Mouse (Mus musculus) left cerebral cortex, postnatal 4 days (tissue): ENCODE data around the gene Sema4g. TPM values are rescaled to one million over a fixed set of nuclear protein-coding genes. Genes with fewer than 3 reads are reported as not detected.

Experiments
- DNase-seq: peaks from one replicate; pipeline ENCODE4 v3.0.0-alpha.2; 2022
- intact Hi-C: fragments of 180-260 bp; cut with DNase I; formaldehyde crosslinking; loops from one replicate; pipeline ENCODE4 v1.15.1; 2025
- total RNA-seq, 2 experiments: library from RNA; stranded (reverse); gene quantifications; 2 replicates each; pipeline ENCODE4 v1.2.3; 2021

Sema4g gene
- 100 to 1,000 TPM; 116 to 123 TPM for total RNA-seq

DNA sequence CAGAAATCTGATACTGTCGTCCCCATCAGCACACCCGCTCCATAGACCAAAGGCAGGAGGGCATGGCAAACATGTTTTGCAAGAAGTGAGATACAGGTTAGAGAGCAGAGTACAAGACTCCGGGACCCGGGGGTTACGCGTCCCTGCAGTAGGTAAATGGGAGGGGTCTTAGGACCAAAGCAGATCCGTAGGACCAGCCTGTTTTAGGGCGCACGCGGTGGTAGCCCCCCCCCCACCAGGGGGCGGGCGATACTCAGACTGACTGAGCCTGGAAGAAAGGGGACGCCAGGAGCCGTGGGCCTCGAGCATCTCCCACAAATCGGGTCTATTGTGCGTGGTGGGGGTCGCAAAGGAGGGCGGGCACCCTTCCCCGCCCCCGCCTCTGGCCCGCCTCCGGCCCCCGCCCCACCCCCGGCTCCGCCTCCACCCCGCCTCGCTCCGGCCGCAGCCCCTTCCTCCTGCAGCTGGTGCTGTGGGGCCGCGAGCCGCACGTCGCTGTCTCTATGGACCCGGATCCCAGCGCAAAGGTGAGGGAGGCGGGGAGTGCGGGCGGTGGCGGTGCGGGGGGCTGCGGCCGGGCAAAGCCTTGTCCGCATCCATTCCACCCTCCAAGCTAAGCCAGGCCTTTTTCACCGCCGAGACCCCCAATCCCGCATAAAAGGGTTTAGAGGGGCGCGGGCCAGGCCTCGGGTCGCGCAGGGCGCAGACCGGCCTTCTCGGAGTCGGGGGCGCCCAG is at the start of gene Sema4g:
Sema4g (plus strand) TSS at position 271 of the 736 bp plus-strand sequence.
- intact Hi-C loops, result loop anchor here (2.0 kb wide), 1 partner anchor 30 kb away; no protein-coding TSS in a partner anchor
- peak; percentile 66 for DNase-seq

DNA sequence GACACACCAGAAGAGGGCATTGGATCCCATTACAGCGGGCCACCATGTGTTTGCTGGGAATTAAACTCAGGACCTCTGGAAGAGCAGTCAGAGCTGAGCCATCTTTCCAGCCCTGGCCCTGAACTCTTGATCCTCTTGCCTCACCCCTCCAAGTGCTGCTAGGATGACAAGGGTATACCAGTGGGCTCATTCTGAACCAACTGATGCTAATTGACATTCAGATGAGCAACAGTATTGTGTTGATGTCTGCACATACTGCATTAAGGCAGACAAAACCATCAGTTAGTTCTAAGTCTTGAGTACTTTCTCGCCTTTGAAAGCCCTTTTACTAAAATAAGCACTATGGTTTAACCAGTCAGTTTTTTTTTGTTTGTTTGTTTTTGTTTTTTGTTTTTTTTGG is 29.3 kb upstream of the Sema4g start:
- intact Hi-C loops, result no loop called here
- no peak for DNase-seq

DNA sequence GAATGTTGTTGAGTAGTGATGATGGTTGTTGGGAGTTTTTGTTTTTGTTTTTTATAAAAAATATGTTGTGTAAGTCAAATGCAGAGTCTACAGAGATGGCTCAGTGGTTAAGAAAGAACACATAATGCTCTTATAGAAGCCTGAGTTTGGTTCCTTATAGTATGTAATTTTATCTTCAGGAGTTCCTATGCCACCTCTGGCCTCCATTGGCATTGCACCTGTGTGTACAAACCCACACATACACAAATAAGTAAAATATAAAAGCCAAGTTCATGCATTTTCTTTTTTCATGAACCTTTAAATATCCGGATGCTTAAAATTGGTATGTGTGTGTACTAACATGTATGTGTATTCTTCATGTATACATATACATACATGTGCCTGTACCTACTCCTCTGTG is 22.9 kb upstream of the Sema4g start:
- DNase-seq, result no peak
- intact Hi-C loops, result no loop called here

DNA sequence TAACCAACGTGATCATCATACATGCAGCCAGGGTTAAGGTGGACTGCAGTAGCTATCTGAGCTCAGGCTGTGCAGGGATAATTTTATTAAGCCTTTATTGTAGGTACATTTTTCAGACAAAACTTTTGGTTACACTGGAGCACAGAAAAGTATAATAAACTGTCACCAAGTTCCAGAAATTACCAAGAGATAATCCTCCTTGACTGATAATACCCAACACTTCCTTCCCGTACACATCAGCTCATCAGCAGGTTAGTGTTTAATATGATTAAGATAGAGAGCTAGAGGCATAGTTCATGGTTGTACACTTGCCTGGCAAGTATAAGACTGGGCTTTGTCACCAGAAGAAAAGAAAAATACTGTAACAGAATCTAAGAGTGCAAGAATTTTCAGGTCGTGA is 20.6 kb upstream of the Sema4g start:
- intact Hi-C loops, result no loop called here
- DNase-seq, result no peak

DNA sequence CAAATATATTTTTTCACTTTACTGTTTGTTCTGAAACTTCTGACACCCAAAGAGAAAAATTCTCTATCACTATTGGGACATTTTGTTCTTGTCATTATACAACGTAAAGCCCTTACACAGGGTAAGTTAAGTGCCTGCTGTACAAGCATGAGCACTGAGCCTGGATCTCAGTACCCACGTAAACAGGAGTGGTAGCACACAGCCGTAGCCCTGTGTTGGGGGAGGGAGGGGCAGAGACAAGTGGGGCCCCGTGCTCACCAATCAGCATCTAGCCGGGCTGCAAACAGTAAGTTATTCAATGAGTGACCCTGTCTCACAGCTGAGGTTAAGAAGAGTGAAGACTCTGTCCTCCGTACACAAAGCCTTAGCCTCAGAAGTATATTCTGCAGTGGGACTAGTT is 12.3 kb upstream of the Sema4g start:
- no peak for DNase-seq
- intact Hi-C loops, result no loop called here

DNA sequence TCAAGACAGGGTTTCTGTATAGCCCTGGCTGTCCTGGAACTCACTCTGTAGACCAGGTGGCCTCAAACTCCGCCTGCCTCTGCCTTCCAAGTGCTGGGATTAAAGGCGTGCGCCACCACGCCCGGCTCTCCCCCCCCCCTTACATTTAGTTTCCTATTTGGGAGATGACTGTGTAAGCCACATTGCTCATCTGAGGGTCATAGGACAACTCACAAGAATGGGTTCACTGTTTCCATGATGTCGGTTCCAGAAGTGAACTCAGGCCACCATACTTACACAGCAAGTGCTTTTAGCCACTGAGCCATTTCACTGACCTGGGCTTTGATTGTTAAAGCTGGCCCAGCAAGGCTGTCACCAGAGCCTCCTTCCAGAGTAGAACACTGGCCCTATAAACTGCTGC is 11.8 kb upstream of the Sema4g start:
- intact Hi-C loops, result no loop called here
- no peak for DNase-seq

DNA sequence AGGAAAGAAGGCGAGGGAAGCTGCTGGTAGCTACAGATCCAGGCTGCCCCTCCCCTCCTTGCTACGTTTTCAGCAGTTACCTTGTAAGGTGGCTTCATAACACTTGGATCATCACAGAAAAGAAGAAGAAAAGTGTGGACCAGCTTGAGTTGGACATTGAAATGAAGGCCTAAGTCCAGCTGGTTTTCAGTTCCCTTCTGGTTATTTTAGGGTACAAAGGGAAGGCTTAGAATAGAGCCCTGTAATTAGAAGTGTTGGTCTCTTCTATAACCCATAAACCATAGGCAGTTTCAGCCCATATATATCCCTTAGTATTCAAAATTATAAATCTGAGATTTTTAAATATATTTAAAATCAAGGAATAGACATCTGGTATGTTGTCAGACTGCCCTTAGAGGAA is 8.1 kb upstream of the Sema4g start:
- intact Hi-C loops, result no loop called here
- DNase-seq, result no peak

DNA sequence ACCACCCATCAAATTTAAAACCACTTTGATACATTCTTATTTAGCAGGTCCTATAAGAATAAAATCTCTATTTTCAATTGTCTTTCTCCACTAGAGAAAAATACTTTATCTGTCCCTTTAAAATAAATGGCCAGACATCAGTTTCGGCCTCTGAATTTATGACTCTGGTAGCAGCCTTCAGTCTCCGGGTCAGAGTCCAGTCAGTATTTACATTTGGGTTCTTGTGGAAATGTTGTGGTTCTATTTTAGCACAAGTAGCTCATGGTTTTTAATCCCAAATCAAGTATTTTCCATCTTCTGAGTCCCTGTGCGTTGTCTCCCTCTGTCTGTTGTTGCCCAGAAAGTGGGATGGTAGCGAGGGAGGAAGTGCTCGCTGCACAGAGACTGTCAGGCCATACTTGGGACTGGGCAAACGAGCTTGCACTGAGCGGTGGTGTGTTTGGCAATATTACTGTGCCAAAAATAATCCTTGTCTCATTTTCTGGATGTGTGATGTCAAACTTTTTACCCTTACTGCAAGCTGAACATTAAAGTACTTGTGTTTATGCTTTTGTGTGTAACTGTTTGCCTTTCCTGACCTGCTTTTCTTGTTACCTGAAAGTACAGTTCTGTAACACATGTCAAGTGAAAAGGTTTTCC is 6.3 kb upstream of the Sema4g start:
- intact Hi-C loops, result no loop called here
- DNase-seq, result no peak

DNA sequence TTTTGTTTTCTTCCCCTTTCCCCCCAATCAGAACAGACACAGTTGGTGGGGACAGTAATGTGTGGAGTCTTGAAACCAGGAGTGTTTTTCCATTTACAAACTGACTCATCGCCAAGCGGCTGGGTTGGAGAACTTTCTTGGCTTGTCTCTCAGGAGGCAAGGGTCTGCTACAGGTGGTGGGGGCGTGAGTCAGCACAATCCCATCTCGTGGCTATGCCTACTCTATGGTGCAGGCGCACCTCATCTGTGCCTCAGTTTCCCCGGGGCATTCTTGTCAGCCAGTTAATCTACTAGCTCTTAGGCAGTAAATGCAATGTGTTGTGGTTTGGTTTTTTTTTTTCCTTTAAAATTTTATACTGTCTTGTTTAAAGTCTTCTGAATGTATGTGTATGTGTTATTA is 5.5 kb upstream of the Sema4g start:
- intact Hi-C loops, result no loop called here
- no peak for DNase-seq

DNA sequence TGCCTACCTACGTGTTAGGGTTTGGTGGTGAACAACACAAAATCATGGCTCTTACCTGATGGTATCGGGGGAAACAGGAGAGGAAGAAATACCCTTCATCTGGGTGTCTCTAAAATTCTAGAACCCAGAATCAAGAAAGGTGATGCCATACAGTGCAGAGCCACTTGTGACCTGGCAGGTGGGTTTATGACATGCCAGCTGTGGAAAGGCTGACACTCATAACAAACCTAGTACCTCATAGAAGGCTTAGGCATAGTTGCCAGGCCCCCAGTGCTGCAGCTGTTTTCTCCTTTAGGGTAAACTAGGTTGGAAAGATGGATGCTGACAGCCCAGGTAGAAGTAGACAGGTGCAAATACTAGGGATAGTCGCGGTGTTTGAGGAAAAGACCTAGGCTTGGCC is 4.5 kb upstream of the Sema4g start:
- DNase-seq, result no peak
- intact Hi-C loops, result no loop called here

DNA sequence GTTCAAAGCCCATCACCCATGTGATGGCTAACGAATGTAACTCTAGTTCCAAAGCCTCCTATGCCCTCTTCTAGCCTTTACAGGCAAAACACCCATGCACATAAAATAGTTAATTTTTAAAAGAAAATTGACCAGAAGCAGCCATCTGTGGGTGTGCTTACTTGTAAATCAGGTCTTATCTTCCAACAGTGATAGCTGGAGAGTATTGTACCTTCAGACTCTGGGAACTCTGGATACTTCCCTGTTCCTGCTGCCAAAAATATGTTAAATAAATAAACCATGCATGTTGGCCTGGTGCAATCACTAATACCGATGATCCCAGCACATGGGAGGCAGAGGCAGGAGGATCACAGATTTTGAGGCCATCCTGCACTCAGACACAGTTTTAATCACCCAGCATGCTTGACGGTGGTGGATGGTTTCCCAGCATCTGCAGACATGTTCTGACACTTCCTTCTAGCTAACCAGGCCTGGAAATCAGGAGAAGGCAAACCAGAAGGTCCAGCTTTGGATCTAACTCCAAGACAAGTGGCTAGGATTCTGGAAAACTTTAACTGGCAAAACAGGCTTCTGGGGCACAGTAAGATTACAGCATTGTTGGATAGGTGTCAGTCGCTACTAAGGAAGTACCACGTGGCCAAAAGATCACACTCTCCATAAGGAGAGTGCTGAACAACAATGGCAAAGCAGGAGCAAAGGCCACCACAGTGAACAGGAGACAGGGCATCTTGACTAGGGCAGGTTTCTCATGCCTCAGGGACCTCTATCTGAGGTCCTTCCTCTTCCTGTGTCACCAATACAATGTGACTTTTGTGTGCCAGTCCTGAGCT is 3.5 kb upstream of the Sema4g start:
- no peak for DNase-seq
- intact Hi-C loops, result no loop called here

DNA sequence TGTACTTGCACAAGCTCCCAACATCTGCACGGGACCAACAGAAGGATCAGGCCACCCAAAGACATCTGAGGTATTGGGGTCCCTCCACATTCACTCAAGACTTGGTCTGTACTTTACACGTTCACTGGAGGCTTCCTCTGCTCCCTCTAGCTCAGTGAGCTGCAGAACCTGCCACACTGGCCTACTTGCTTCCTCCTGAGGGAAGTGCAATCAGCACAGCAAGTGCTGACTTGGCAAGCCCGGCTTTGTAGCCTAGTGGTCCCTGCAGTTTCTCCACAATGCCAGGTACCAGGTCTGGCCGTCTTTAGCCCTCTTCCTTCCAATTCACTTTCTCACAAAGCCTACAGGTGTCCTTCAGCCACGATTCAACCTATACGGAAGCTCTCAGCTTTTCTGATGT is 1.9 kb upstream of the Sema4g start:
- DNase-seq, result no peak
- intact Hi-C loops, result no loop called here

DNA sequence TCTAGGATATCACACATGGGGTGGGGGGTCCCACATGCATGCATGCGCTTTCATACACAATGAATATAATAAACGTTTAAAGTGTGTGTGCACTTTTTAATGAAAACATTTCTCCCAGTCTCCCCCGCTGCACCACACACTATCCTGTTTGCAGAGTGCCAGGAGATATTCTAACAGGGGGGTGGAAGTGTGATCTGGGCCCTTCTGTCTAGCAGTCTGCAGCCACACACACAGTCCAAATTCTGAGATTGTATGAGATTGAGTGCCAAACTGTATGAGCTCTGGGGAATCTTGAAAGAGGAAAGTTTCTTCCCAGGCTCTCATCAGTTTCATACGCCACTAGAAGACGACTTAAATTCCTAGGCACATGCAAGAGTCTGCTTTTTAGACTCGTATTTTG is 1.1 kb upstream of the Sema4g start:
- intact Hi-C loops, result loop anchor here (2.0 kb wide), 1 partner anchor 31 kb away; no protein-coding TSS in a partner anchor
- no peak for DNase-seq

DNA sequence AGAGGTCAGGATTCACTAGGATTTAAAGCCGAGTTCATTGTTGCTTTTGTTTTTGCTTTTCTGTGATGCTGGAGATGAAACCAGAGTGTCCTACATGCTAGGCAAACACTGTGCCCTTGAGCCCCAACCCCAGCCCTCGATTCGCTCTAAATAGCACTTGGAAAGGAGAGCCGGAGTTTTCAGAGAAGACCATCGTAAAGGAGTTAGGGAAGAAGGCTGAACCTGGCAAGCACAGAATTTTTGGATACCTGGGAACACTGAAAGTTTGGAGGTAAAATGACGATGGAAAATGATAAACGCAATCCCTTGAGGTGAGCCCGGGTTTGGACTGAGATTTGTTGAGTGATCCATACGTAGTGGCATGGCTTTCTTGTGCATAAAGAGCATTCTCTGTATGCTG is 580 bp upstream of the Sema4g start:
- intact Hi-C loops, result loop anchor here (2.0 kb wide), 1 partner anchor 30 kb away; no protein-coding TSS in a partner anchor
- no peak for DNase-seq

DNA sequence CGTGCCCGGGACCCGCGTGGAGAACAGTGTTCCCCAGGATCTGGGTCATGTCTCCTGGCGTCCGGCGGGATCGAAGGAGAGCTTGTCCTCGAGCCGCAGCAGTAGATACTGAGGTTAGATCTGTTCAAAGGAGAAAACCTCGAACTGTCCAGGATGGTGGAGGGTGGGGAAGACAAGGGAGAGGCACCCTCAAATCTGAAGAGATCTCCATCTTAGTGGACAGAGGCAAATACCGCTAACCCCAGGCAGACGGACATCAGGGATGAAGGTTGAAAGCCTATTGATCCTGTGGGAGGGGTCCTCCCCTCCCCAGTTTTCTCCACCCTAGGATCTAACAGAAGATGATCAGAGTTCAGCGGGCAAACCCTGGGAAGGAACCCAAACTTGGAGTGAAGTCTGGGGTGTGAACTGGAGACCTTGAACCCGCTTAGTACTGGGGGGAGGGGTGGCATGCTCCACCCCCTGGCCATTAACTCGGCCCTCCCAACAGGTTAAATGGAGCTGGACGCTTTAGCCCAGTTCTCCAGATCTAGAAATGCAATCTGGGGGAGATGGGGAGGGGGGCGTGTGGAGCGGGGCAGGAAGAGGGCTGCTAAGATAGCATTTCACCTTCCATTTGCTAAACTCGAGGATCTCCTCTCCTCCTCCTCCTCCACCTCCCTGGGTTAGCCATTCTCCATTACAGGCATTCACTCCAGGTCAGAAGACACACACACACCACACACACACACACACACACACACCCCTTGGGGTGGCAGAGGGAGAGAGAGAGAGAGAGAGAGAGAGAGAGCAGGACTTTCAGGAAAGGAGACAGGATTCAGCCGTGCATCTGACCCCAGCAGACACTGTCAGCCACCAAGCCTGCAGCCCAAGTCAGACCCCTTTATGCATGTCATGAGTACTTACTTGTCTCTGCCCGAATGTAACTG is 930 bp downstream of the Sema4g start:
- no peak for DNase-seq

DNA sequence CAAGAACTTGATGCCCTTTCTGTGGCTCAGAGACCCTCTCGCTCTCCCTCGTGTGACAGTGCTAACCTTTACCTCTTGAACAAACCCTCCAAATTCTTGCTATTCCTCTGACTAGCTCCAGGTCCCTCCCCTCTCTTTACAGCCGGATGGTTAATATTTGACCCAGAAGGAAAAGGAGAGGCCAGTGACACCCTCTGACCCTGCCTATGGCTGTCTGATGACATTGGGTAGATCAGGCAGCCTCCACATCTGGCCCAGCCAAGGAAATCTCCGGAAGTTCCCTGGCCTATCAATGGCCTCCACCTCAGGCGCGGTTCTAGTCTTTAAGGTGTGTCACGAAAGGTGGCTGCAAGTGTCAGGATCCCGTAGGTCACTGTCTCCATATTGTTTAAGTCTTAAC is 2.1 kb downstream of the Sema4g start:
- DNase-seq, result no peak
- intact Hi-C loops, result no loop called here

More for the DNA sequence above, 930 bp downstream of the Sema4g start:
- intact Hi-C loops, result loop anchor here (2.0 kb wide), 1 partner anchor 29 kb away; no protein-coding TSS in a partner anchor

DNA sequence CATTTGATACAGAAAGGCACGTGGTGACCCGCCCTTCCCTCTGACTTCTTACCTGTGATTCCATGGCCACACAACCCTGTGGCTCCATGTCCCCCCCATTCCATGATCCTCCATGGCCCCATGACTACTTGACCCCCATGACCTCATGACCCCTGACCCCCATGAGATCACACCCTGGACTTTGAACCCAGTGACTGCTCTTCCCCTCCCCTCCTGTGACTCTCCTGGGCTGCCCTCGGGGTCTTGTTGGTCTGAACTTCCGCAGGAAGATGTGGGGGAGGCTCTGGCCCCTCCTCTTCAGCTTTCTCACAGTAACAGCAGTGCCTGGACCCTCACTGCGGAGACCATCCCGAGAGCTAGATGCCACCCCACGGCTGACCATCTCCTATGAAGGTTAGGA is 3.3 kb downstream of the Sema4g start:
- intact Hi-C loops, result no loop called here
- DNase-seq, result no peak

DNA sequence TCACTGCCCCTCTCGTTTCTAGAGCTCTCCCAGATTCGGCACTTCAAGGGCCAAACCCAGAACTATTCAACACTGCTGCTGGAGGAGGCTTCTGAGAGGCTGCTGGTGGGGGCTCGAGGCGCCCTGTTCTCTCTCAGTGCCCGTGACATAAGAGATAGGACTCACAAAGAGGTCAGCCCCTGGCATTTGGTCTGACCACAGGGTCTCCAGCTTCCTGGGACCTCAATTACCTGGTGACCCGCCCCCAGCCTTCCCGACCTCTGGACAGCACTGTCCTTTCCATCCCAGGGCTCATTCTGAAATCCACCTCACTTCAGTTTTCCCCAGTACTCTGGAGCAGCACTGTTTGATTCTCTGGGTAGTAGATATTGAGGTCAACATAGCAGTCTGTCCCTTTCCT is 3.8 kb downstream of the Sema4g start:
- DNase-seq, result no peak
- intact Hi-C loops, result no loop called here

DNA sequence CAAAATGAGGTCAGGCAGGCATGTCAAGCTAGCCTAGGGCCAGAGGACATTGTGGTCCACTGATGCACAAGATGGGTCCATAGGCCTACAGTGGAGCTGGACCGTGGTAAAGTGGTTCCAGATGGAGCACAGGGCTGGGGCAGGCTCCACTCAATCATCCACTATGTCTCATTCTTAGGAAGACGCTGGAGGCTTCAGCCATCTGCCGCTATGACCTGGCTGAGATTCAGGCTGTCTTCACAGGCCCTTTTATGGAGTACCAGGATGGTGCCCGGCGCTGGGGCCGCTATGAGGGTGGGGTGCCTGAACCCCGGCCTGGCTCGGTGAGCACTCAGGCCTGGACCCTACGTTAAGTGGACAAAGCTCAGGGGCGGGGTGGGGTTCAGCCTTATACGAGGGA is 8.9 kb downstream of the Sema4g start:
- intact Hi-C loops, result no loop called here
- no peak for DNase-seq

DNA sequence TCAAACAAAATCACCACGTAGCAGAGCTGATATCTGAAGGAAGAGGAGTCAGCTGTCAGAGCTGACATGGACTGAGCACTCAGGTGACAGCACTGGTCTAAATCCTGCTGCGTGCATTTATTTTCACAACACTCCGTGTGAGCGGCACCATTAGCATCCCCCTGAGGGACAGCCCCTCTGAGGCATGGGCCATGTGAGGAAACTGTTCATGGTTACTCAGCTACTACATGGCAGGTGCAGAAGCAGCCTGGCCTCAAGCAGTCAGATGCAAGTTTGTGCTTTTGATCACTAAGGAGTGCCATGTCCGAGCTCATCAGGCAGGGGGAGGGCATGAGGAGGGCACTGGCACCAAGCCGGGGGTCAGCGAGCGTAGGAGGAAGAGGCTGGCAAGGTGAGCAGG is 10.7 kb downstream of the Sema4g start:
- DNase-seq, result no peak
- intact Hi-C loops, result no loop called here
